Mouse (Mus musculus) MEL (cell line): ENCODE data around the gene Inpp5b.

Source experiments
- BHLHE40 ChIP-seq: IDR thresholded peaks from 2 replicates; pipeline ENCODE4 v1.6.1; 2012; ENCODE audit warnings: low read depth, mild to moderate bottlenecking, inconsistent platforms, low read length, improper control_type of control experiment, borderline replicate concordance
- CHD1 ChIP-seq: IDR thresholded peaks from 2 replicates; pipeline ENCODE4 v1.6.1; 2012; ENCODE audit warnings: low read depth, mild to moderate bottlenecking, inconsistent platforms, low read length, improper control_type of control experiment
- CTCF ChIP-seq, 3 experiments: IDR thresholded peaks in 2 of 3; conservative IDR thresholded peaks in 1 of 3; 2 replicates each; pipeline ENCODE4 v1.5.1; 2011 to 2012; ENCODE audit warnings: low read length in 3 of 3, low read depth in 2 of 3, mild to moderate bottlenecking in 2 of 3, improper control_type of control experiment in 1 of 3, inconsistent platforms in 1 of 3, mixed read lengths in 1 of 3, moderate library complexity in 1 of 3; ENCODE audit not compliant: control insufficient read depth in 1 of 3, insufficient read depth in 1 of 3, poor library complexity in 1 of 3, severe bottlenecking in 1 of 3
- E2F4 ChIP-seq: IDR thresholded peaks from 2 replicates; pipeline ENCODE4 v1.6.1; 2011; ENCODE audit warnings: low read depth, low read length, improper control_type of control experiment, borderline replicate concordance
- EP300 ChIP-seq, 2 experiments: IDR thresholded peaks; 2 replicates each; pipeline ENCODE4 v1.6.1; 2011; ENCODE audit warnings: improper control_type of control experiment in 2 of 2, low read length in 2 of 2, low read depth in 1 of 2, mild to moderate bottlenecking in 1 of 2
- GATA1 ChIP-seq: IDR thresholded peaks from 2 replicates; pipeline ENCODE4 v1.6.1; 2011; ENCODE audit warnings: low read depth, low read length, improper control_type of control experiment
- HCFC1 ChIP-seq: IDR thresholded peaks from 2 replicates; pipeline ENCODE4 v1.6.1; 2012; ENCODE audit warnings: low read depth, mild to moderate bottlenecking, inconsistent platforms, low read length, improper control_type of control experiment, moderate library complexity
- NRF1 ChIP-seq: IDR thresholded peaks from 2 replicates; pipeline ENCODE4 v1.6.1; 2014; ENCODE audit warnings: low read depth, mild to moderate bottlenecking, inconsistent platforms, low read length, improper control_type of control experiment, moderate library complexity; ENCODE audit not compliant: poor library complexity, insufficient read depth, severe bottlenecking
- POLR2A ChIP-seq, 2 experiments: IDR thresholded peaks; 2 replicates each; pipeline ENCODE4 v1.6.1; 2011 to 2012; ENCODE audit warnings: low read length in 2 of 2, mild to moderate bottlenecking in 2 of 2, control low read depth in 1 of 2, improper control_type of control experiment in 1 of 2, low read depth in 1 of 2, moderate library complexity in 1 of 2; ENCODE audit not compliant: control insufficient read depth in 1 of 2, insufficient read depth in 1 of 2, poor library complexity in 1 of 2
- POLR2AphosphoS2 ChIP-seq: IDR thresholded peaks from 2 replicates; pipeline ENCODE4 v1.6.1; 2011; ENCODE audit warnings: low read length, improper control_type of control experiment
- RAD21 ChIP-seq: IDR thresholded peaks from 2 replicates; pipeline ENCODE4 v1.6.1; 2011; ENCODE audit warnings: mild to moderate bottlenecking, low read depth, low read length, improper control_type of control experiment
- TCF12 ChIP-seq: IDR thresholded peaks from 2 replicates; pipeline ENCODE4 v1.6.1; 2014; ENCODE audit warnings: low read depth, mild to moderate bottlenecking, inconsistent platforms, low read length, improper control_type of control experiment, moderate library complexity
- USF1 ChIP-seq: IDR thresholded peaks from 2 replicates; pipeline ENCODE4 v1.6.1; 2014; ENCODE audit warnings: low read depth, mild to moderate bottlenecking, inconsistent platforms, low read length, improper control_type of control experiment, moderate library complexity

- no peak for TF ChIP-seq GATA1
- no peak for TF ChIP-seq EP300 (IDR thresholded peaks at IDR 0.05; ENCODE audit: low read depth in 1 of 2, low read length in 2 of 2)
- TF ChIP-seq HCFC1 = no peak
- TF ChIP-seq BHLHE40 = no peak
- no peak for TF ChIP-seq CTCF (IDR thresholded peaks at IDR 0.05 in 2 of 3, conservative IDR thresholded peaks at IDR 0.05 in 1 of 3; ENCODE audit: control insufficient read depth in 1 of 3, insufficient read depth in 1 of 3, low read depth in 2 of 3, low read length in 3 of 3, poor library complexity in 1 of 3, severe bottlenecking in 1 of 3)
- TF ChIP-seq RAD21 = no peak
- TF ChIP-seq USF1 = no peak
- TF ChIP-seq POLR2AphosphoS2 = no peak
- no peak for TF ChIP-seq CHD1
- no peak for TF ChIP-seq POLR2A (IDR thresholded peaks at IDR 0.05; ENCODE audit: control insufficient read depth in 1 of 2, insufficient read depth in 1 of 2, low read depth in 1 of 2, low read length in 2 of 2, poor library complexity in 1 of 2)
- no peak for TF ChIP-seq TCF12
- TF ChIP-seq E2F4 = no peak
- TF ChIP-seq NRF1 = no peak
These were observed 15.5 kb upstream of the Inpp5b start for GRCm38 (mm10) chr4:124726121-124726520.
